Mouse (Mus musculus) WW6 (cell line): ENCODE measurements at regions not wholly inside any gene's neighbourhood (a gene's known extent, or its start where the extent isn't known, plus 50 kb on each side); places are given as distances from the start of the nearest gene placed in this dataset.

Experiments
- DNase-seq: peaks from one replicate; pipeline ENCODE4 v3.0.0-alpha.2; 2013; ENCODE audit warnings: low read depth, low spot score

DNA sequence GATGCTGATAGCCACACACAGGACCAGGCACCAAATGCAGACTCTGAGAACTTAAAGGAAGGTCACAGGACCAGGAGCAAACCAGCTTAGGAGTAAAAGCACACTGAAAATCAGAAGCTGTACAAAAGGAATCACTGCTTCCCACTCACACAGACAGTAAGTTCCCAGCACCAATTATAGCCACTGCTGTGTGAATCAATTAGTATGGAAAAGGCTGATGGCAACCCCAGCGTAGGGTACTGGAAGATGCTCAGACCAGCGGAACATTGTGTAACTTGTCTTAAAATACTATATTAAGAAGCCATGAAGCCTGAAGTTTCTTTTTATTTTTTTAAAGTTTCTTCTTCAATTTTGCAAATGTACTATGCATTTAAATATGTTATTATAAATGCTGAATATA, 115.8 kb downstream of the Lnpk start:
- no peak for DNase-seq

DNA sequence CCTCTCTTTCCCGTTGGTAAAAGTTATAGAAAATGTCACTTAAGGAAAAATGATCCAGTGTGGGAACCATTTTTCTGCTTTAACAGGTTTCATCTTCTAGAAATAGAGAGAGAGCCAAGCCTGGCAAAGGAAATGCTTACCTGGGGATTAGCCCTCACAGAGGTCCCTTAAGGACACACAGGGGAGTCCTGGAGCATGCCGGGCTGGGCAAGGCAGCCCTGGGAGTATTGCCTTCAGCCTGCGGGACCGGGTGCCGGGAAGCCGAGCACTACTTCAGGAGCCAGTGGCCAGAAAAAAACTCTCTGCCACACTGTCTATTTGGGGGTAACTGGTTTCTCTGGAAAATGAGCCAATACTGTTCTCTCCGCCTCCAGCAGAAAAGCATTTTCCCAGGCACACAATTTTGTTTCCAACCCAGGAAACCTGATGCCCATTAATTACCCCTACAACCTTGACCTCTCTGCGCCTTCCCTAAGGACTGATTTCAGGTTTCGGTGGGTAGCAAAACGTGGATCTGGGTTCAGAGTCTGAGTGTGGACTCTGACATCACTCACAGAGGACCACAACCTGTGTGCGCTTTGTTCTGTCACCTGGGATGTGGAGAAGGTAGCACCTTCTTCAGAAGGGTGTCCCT, 117.9 kb downstream of the Lnpk start:
- DNase-seq, result no peak

DNA sequence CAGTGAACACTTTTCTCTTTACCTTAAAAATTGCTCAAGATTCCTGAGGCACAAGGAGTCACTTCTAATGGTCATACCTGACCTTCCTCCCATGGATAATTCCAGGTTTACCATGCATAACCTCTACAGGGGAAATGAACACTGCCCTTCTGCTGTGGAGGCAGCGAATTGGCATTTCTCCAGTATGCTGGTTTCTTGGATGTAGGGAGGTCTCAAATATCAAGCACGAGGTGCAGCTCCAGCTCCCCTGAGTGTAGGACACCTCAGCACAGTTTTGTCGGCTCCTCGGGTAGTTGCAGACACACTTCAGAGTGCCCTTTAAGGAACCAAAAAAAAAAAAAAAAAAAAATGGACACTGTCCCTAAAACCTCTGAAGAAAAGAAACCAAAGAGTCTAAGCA, 124.8 kb downstream of the Lnpk start:
- no peak for DNase-seq

- DNase-seq, result no peak
Observed at GRCm38 (mm10) chr2:74452679-74453078, 126.6 kb downstream of the Lnpk start.

GRCm38 (mm10) chr2:74451578-74451977, 127.7 kb downstream of the Lnpk start:
- DNase-seq, result no peak

DNA sequence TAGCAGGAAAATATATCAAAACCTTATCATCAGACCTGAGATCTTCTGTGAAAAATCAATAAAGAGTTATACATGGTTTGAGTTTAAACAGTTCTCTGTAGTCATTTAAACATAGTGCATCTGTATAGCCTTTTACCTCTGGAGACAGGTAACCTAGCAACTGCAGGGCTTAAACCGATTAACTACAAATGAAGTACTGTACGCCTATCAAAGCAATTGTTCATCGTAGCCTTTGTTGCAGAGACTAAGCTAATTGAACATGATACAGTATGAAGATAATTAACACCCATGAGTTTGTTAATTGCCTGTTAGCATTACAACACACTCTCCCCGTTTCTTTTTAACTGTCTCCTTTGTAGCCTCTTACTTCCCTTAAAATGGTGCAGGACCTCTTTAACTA, 128.2 kb downstream of the Lnpk start:
- DNase-seq, result no peak

DNA sequence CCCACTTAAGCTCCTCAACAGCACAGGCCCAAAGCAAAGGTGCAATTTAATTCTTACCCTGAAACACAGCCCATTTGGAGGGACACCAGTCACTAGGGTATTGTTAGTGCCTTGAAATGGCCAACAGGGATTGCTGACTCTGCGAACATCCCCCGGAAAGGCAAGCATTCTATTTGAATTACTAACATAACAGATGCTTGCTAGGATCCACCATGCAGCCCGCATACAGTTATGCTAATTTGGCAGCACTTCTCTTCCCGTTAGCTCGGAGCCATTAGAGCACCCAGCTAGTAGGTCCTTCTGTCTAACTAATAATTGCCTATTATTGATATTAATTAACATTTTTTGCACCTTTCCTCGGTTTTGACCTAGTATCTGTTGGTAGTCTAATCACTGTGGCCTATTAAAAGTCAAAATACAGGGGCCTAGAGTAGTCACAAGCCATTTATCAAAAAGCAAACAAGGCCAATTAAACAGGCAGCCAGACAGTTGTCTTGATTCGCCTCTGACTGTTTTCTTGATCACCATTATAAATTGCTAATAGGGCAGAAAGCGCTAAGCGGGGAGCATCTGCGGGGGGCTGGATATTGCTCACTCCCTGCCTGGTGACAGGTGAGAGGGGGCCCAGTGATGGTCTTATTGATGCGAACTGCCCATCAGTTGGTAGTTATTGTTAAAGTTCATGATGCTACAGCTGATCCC, 129.0 kb downstream of the Lnpk start:
- no peak for DNase-seq

DNA sequence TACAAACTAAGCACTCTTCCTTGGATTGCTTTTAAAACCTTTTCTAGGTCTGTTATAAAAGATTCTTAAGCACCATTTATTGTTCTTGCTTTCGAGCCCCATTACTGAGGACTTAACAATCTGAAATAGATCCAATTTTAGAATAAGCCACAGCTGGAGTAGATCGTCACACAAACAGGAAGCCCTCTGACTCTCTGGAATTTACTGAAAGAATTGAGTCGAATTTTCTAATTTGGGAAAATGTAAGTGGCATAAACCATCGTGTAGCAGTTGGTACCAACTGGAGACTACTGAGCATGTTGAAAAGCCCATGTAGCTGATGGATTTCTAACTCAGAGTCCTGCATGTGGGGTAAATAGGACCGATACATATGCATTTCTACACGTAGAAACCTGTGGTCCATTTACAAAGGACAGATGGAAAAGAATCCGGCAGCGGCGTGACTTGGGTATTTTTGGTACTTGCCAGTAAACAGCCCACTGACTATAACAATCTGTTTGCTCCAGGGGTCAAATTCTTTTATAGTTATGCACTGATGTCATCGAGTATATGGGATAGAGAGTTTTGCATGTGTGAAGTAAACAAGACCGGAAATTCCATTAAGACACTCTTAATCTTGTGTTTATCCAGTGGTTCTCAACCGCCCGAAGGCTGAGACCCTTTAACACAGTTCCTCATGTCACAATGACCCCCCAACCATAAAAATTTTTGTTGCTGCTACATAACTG, 143.9 kb downstream of the Lnpk start:
- DNase-seq, result no peak

GRCm38 (mm10) chr2:74426746-74427145, 152.5 kb downstream of the Lnpk start:
- DNase-seq, result no peak

GRCm38 (mm10) chr2:74424726-74425125, 154.5 kb downstream of the Lnpk start:
- no peak for DNase-seq

DNA sequence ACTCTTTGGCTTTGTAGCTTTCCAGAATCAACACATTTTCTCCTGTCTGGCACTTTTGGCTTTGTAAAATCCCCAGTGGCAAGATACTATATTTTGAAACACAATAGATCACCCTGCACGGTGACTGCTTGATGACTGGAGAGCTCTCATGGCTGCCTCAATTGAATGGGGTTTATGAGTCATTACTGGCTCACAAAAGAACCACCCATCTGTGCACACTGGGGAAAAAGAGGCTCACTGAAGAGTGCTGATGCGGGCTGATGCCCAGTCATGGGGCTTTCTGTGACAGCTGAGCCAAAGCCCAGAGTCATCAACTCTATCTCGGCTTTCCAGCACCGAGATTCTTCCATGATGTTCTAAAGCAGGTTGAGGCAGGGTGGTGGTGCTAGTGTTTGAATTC, 163.1 kb downstream of the Lnpk start:
- no peak for DNase-seq

DNA sequence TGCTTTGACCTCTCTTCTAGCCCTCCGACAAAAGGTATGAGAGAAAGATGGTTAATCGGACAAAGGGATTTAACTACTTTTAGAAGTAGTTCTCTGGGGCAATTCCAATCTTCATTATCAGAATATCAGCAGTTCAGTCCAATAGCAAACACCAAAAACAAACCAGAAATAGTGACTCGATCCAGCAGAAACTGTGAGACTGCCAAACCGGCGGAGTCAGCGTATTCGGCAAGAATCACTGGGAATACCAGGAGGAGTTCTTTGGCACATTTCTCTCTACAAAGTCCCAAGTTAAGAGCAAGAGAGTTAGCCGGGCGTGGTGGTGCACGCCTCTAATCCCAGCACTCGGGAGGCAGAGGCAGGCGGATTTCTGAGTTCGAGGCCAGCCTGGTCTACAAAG, 164.5 kb downstream of the Lnpk start:
- no peak for DNase-seq

- no peak for DNase-seq
Observed at GRCm38 (mm10) chr2:74409856-74410404, 169.3 kb downstream of the Lnpk start.

- DNase-seq, result no peak
Observed at GRCm38 (mm10) chr2:74404493-74404892, 174.7 kb downstream of the Lnpk start.

DNA sequence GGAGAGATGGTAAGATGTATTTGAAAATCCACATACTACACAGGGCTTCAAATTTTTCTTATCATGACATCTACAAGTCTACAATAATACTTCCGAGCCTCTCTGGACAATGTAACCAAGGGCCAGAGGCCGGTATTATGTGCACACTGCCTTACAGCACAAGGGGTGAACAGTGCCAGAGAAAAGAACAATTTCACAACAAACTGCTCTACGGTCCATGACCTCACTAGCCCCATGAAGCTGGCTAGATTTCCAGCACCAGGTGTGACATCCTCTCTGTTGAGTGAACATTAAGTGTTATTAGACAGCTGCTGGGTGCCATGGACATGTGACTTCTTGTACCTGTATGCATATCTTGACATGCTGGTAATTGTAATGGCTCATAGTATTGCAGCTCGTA, 188.2 kb downstream of the Lnpk start:
- no peak for DNase-seq

DNA sequence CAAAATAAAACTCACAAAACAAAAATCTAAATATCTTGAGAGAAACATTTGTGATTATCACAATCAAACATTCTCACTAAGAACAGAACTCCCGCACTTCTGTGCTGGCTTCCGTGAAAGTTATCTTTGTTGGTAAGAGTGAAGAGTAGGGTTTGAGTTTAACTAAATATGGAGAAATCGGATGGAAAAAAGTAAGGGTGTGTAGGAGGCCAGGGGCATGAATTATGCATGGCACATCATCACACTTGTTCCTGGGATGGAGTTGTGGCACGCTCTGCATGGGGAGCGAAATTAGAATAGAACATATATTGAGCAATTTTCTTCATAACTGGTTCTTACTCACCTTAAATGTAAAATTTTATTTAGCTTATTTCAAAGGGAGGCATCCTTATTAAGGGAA, 191.2 kb downstream of the Lnpk start:
- DNase-seq, result no peak

GRCm38 (mm10) chr2:74384918-74385317, 194.3 kb downstream of the Lnpk start:
- DNase-seq, result no peak

GRCm38 (mm10) chr2:74380574-74381287, 198.5 kb downstream of the Lnpk start:
- no peak for DNase-seq

DNA sequence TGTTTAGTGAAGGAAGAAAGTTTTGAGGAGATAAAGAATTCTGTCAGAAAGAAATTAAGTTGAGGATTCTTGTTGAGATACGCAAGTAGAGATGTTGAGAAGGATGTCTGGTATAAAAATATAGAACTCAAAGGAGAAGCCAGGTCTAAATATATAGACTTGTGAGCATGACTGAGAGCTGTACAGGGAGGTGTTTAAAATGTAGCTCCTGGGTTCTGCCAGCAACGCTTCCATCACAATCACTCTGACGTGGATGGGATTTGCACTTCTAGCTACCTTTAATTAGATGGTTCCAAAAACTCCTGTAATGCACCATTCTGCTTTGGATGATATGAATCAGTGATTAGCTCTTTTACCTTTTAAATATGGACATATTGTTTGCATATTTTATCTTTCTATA, 200.5 kb downstream of the Lnpk start:
- DNase-seq, result no peak

DNA sequence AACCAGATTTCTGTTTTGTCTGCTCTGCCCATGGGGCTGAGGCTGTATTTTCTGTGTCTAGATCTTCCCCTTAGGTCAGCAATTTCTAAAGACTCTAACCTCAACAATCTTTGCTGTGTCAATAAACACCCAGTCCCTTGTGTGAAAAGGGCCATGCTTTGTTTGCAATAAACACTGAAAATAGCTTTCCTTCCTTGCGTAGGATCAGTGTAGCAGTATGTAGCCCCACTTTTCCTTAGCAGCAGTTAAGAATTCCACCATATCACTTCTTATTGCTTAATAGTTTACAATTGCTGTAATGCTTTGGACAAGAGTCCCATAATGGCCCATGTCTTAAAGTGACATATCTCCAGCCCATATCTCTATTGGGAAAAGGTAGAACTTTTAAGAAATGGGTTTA, 205.3 kb downstream of the Lnpk start:
- DNase-seq, result no peak

DNA sequence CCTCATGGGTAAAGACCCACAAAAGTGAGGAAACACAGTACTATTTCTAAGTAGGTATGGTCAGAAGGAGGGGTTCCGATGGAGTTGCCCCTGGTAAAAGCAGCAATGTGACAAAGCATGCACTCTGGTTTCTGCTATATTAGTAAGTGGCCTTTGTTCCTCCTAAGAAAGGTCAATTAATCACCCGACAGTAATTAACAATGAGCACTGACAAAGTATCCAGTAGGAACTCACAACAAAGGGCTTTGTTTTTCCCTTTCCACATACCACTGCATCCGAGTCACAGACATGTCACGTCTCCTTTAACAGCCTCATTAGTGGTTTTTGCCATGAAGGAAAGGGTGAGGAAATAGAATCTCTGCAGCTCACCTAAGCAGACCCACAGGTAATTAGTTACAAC, 206.2 kb downstream of the Lnpk start:
- no peak for DNase-seq

DNA sequence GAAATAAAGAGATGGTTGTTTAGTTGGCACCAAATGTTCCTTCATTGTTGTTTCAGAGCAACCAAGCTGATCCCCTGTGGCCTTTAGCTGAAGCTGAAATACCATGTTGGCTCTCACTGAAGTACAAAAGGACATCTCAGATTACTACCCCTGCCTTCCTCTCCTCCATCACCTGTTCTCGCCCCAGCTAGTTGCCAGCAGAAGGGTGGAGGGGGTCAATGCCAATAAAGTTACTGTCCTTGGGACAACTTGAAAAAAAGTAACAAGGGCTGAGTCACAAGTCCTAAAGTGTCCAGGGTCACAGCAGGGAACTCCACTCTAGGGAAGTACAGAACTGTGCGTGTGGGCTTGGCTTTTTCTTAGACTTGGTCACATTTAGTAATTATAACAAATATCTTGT, 216.0 kb downstream of the Lnpk start:
- no peak for DNase-seq
